Mouse (Mus musculus): ENCODE measurements around the gene Ggct. TPM values are rescaled to one million over a fixed set of nuclear protein-coding genes. Genes with fewer than 3 reads are reported as not detected.
"Not testable (repeated sequence)": the region's sequence is repeated elsewhere in the genome, so short reads cannot be mapped to it uniquely, and the experiment has no call there.

The Ggct gene
- polyA plus RNA-seq, 1 experiment from 2014 or later, result 9.9 TPM

- Histone ChIP-seq H3K27ac (replicated peaks; ENCODE audit: low read depth, low read length) (no peak overlapping the region), H3K9ac (replicated peaks; ENCODE audit: low read length) (no peak overlapping the region), H3K9me3 (ENCODE audit: control insufficient read depth, low read length) (no peaks in the 10 kb centered on the region), H3K4me1 (ENCODE audit: control insufficient read depth, insufficient read depth, low read length) (no peaks in the 10 kb centered on the region), H3K4me2 (ENCODE audit: low read length) (no peak overlapping the region), H3K27me3 (ENCODE audit: control insufficient read depth, insufficient read depth, low read length) (no peaks in the 10 kb centered on the region; the same call in 1 of the 2 replicates), H3K4me3 (replicated peaks; ENCODE audit: low read depth, low read length) (no peak overlapping the region), H3K36me3 (ENCODE audit: control insufficient read depth, insufficient read depth, low read length) (no peaks in the 10 kb centered on the region)
- DNase-seq (no peak), ATAC-seq (ENCODE audit: low FRiP score, low TSS enrichment) (no peak)
- 44% methylated on average over 10 of the region's 10 CpGs for WGBS
Measured at GRCm38 (mm10) chr6:54967591-54967990, 25.2 kb downstream of the Ggct start.

- no peak overlapping the region for H3K27ac ChIP-seq (replicated peaks; ENCODE audit: low read depth, low read length)
- DNase-seq (no peak), ATAC-seq (ENCODE audit: low FRiP score, low TSS enrichment) (no peak)
- WGBS, result 54% methylated on average over 5 of the region's 5 CpGs
- H3K36me3 ChIP-seq (ENCODE audit: control insufficient read depth, insufficient read depth, low read length), result no peaks in the 10 kb centered on the region
- H3K4me3 ChIP-seq (replicated peaks; ENCODE audit: low read depth, low read length), result no peak overlapping the region
- H3K9ac ChIP-seq (replicated peaks; ENCODE audit: low read length), result no peak overlapping the region
- no peak overlapping the region for H3K4me2 ChIP-seq (ENCODE audit: low read length)
- H3K4me1 ChIP-seq (ENCODE audit: control insufficient read depth, insufficient read depth, low read length), result no peaks in the 10 kb centered on the region
- no peaks in the 10 kb centered on the region for H3K9me3 ChIP-seq (ENCODE audit: control insufficient read depth, low read length)
- no peaks in the 10 kb centered on the region for H3K27me3 ChIP-seq (ENCODE audit: control insufficient read depth, insufficient read depth, low read length)
Measured at GRCm38 (mm10) chr6:54965234-54965633, 27.5 kb downstream of the Ggct start.

- Histone ChIP-seq H3K27ac (replicated peaks; ENCODE audit: low read depth, low read length) (no peak overlapping the region), H3K27me3 (ENCODE audit: control insufficient read depth, insufficient read depth, low read length) (no peaks in the 10 kb centered on the region), H3K4me3 (replicated peaks; ENCODE audit: low read depth, low read length) (no peak overlapping the region), H3K4me2 (ENCODE audit: low read length) (no peak overlapping the region), H3K4me1 (ENCODE audit: control insufficient read depth, insufficient read depth, low read length) (no peaks in the 10 kb centered on the region), H3K9ac (replicated peaks; ENCODE audit: low read length) (no peak overlapping the region), H3K9me3 (ENCODE audit: control insufficient read depth, low read length) (no peaks in the 10 kb centered on the region), H3K36me3 (ENCODE audit: control insufficient read depth, insufficient read depth, low read length) (no peaks in the 10 kb centered on the region)
- 58% methylated on average over 1 of the region's 1 CpGs for WGBS
- no peak for ATAC-seq (ENCODE audit: low FRiP score, low TSS enrichment)
- DNase-seq, result no peak
Measured at GRCm38 (mm10) chr6:54964755-54965154, 28.0 kb downstream of the Ggct start.

- no peak overlapping the region for H3K27ac ChIP-seq (replicated peaks; ENCODE audit: low read depth, low read length)
- DNase-seq, result no peak
- no peak overlapping the region for H3K4me2 ChIP-seq (ENCODE audit: low read length)
- H3K36me3 ChIP-seq (ENCODE audit: control insufficient read depth, insufficient read depth, low read length), result no peaks in the 10 kb centered on the region
- no peak for ATAC-seq (ENCODE audit: low FRiP score, low TSS enrichment)
- 86% methylated on average over 2 of the region's 2 CpGs for WGBS
- H3K4me3 ChIP-seq (replicated peaks; ENCODE audit: low read depth, low read length), result no peak overlapping the region
- no peaks in the 10 kb centered on the region for H3K4me1 ChIP-seq (ENCODE audit: control insufficient read depth, insufficient read depth, low read length)
- no peak overlapping the region for H3K9ac ChIP-seq (replicated peaks; ENCODE audit: low read length)
- no peaks in the 10 kb centered on the region for H3K27me3 ChIP-seq (ENCODE audit: control insufficient read depth, insufficient read depth, low read length)
- no peaks in the 10 kb centered on the region for H3K9me3 ChIP-seq (ENCODE audit: control insufficient read depth, low read length)
Measured at GRCm38 (mm10) chr6:54963599-54963998, 29.2 kb downstream of the Ggct start.

- H3K4me2 ChIP-seq (ENCODE audit: low read length), result no peak overlapping the region
- H3K4me1 ChIP-seq (ENCODE audit: control insufficient read depth, insufficient read depth, low read length), result no peaks in the 10 kb centered on the region
- no peak overlapping the region for H3K27ac ChIP-seq (replicated peaks; ENCODE audit: low read depth, low read length)
- no peaks in the 10 kb centered on the region for H3K36me3 ChIP-seq (ENCODE audit: control insufficient read depth, insufficient read depth, low read length)
- no peaks in the 10 kb centered on the region for H3K9me3 ChIP-seq (ENCODE audit: control insufficient read depth, low read length)
- H3K4me3 ChIP-seq (replicated peaks; ENCODE audit: low read depth, low read length), result no peak overlapping the region
- ATAC-seq (ENCODE audit: low FRiP score, low TSS enrichment) (no peak), DNase-seq (no peak)
- no peaks in the 10 kb centered on the region for H3K27me3 ChIP-seq (ENCODE audit: control insufficient read depth, insufficient read depth, low read length)
- H3K9ac ChIP-seq (replicated peaks; ENCODE audit: low read length), result no peak overlapping the region
- 90% methylated on average over 8 of the region's 8 CpGs for WGBS
Measured at GRCm38 (mm10) chr6:54957655-54958054, 35.1 kb downstream of the Ggct start.

GRCm38 (mm10) chr6:54956425-54956824 is 36.3 kb downstream of the Ggct start:
- ATAC-seq (ENCODE audit: low FRiP score, low TSS enrichment), result no peak
- 94% methylated on average over 1 of the region's 1 CpGs for WGBS
- no peaks in the 10 kb centered on the region for H3K36me3 ChIP-seq (ENCODE audit: control insufficient read depth, insufficient read depth, low read length)

GRCm38 (mm10) chr6:54955949-54956348 is 36.8 kb downstream of the Ggct start:
- H3K36me3 ChIP-seq (ENCODE audit: control insufficient read depth, insufficient read depth, low read length), result no peaks in the 10 kb centered on the region
- H3K4me1 ChIP-seq (ENCODE audit: control insufficient read depth, insufficient read depth, low read length), result no peaks in the 10 kb centered on the region
- ATAC-seq (ENCODE audit: low FRiP score, low TSS enrichment), result no peak
- no peaks in the 10 kb centered on the region for H3K9me3 ChIP-seq (ENCODE audit: control insufficient read depth, low read length)
- no peak overlapping the region for H3K27ac ChIP-seq (replicated peaks; ENCODE audit: low read depth, low read length)
- no peak overlapping the region for H3K9ac ChIP-seq (replicated peaks; ENCODE audit: low read length)
- H3K27me3 ChIP-seq (ENCODE audit: control insufficient read depth, insufficient read depth, low read length), result no peaks in the 10 kb centered on the region
- DNase-seq, result no peak
- no peak overlapping the region for H3K4me2 ChIP-seq (ENCODE audit: low read length)
- no peak overlapping the region for H3K4me3 ChIP-seq (replicated peaks; ENCODE audit: low read depth, low read length)

More at GRCm38 (mm10) chr6:54956425-54956824, 36.3 kb downstream of the Ggct start:
- H3K9ac ChIP-seq (replicated peaks; ENCODE audit: low read length), result no peak overlapping the region
- H3K27ac ChIP-seq (replicated peaks; ENCODE audit: low read depth, low read length), result no peak overlapping the region
- H3K4me2 ChIP-seq (ENCODE audit: low read length), result no peak overlapping the region
- H3K4me1 ChIP-seq (ENCODE audit: control insufficient read depth, insufficient read depth, low read length), result no peaks in the 10 kb centered on the region
- H3K4me3 ChIP-seq (replicated peaks; ENCODE audit: low read depth, low read length), result no peak overlapping the region
- no peaks in the 10 kb centered on the region for H3K9me3 ChIP-seq (ENCODE audit: control insufficient read depth, low read length)
- no peak for DNase-seq
- no peaks in the 10 kb centered on the region for H3K27me3 ChIP-seq (ENCODE audit: control insufficient read depth, insufficient read depth, low read length)

GRCm38 (mm10) chr6:54954659-54955414 is 37.9 kb downstream of the Ggct start:
- DNase-seq (no peak), ATAC-seq (ENCODE audit: low FRiP score, low TSS enrichment) (no peak)
- WGBS, result 93% methylated on average over 10 of the region's 10 CpGs

GRCm38 (mm10) chr6:54953399-54953798 is 39.4 kb downstream of the Ggct start:
- not testable (repeated sequence) for H3K9ac ChIP-seq (replicated peaks; ENCODE audit: low read length); ATAC-seq (ENCODE audit: low FRiP score, low TSS enrichment); DNase-seq; H3K4me1 ChIP-seq (ENCODE audit: control insufficient read depth, insufficient read depth, low read length); H3K36me3 ChIP-seq (ENCODE audit: control insufficient read depth, insufficient read depth, low read length); H3K27me3 ChIP-seq (ENCODE audit: control insufficient read depth, insufficient read depth, low read length); H3K4me3 ChIP-seq (replicated peaks; ENCODE audit: low read depth, low read length); H3K9me3 ChIP-seq (ENCODE audit: control insufficient read depth, low read length); H3K27ac ChIP-seq (replicated peaks; ENCODE audit: low read depth, low read length); H3K4me2 ChIP-seq (ENCODE audit: low read length)
- 82% methylated on average over 4 of the region's 4 CpGs for WGBS

More at GRCm38 (mm10) chr6:54954659-54955414, 37.9 kb downstream of the Ggct start:
- Histone ChIP-seq H3K4me3 (replicated peaks; ENCODE audit: low read depth, low read length) (no peak overlapping the region), H3K9me3 (ENCODE audit: control insufficient read depth, low read length) (no peaks in the 10 kb centered on the region), H3K27ac (replicated peaks; ENCODE audit: low read depth, low read length) (no peak overlapping the region), H3K4me1 (ENCODE audit: control insufficient read depth, insufficient read depth, low read length) (no peaks in the 10 kb centered on the region), H3K4me2 (ENCODE audit: low read length) (no peak overlapping the region), H3K9ac (replicated peaks; ENCODE audit: low read length) (no peak overlapping the region), H3K36me3 (ENCODE audit: control insufficient read depth, insufficient read depth, low read length) (no peaks in the 10 kb centered on the region), H3K27me3 (ENCODE audit: control insufficient read depth, insufficient read depth, low read length) (no peaks in the 10 kb centered on the region)

Data from midbrain, embryonic 14.5 days (tissue).